Mouse (Mus musculus) CH12.LX (cell line): ENCODE measurements around the gene Cnp. TPM values are rescaled to one million over a fixed set of nuclear protein-coding genes. Genes with fewer than 3 reads are reported as not detected.

Source experiments
- DNase-seq: peaks from one replicate; pipeline ENCODE4 v3.0.0-alpha.2; 2013; ENCODE audit errors: extremely low read depth
- H3K27ac ChIP-seq: 2 replicates; pipeline ENCODE4 v1.5.1; 2012; ENCODE audit warnings: low read depth, mild to moderate bottlenecking, control low read depth, moderate library complexity; ENCODE audit not compliant: insufficient read depth
- H3K27me3 ChIP-seq: replicated peaks from 2 replicates; pipeline ENCODE3; 2012; ENCODE audit warnings: inconsistent platforms
- H3K36me3 ChIP-seq, 2 experiments: replicated peaks in 1 of 2; 2 replicates each; pipeline versions ENCODE3 to v1.6.1; 2012; ENCODE audit warnings: inconsistent platforms in 1 of 2, low read length in 1 of 2, mild to moderate bottlenecking in 1 of 2, mixed read lengths in 1 of 2, moderate library complexity in 1 of 2; ENCODE audit not compliant: control insufficient read depth in 1 of 2, insufficient read depth in 1 of 2
- H3K4me1 ChIP-seq, 2 experiments: 2 replicates each; pipeline ENCODE4 v1.6.1; 2012; ENCODE audit warnings: inconsistent platforms in 1 of 2, moderate library complexity in 1 of 2; ENCODE audit not compliant: insufficient read depth in 2 of 2, control insufficient read depth in 1 of 2
- H3K4me2 ChIP-seq: 2 replicates; pipeline ENCODE4 v1.6.1; 2012; ENCODE audit warnings: low read depth, mild to moderate bottlenecking, control low read depth; ENCODE audit not compliant: poor library complexity, insufficient read depth, severe bottlenecking
- H3K4me3 ChIP-seq, 3 experiments: fragments of 150-350 bp in 1 of 3; sonication (generic) in 1 of 3; replicated peaks in 1 of 3; 2 replicates each; pipeline versions ENCODE3 to v1.5.1; 2011 to 2012; ENCODE audit warnings: low read depth in 2 of 3, low read length in 2 of 3, mild to moderate bottlenecking in 2 of 3, moderate library complexity in 2 of 3, control low read depth in 1 of 3, improper control_type of control experiment in 1 of 3, inconsistent platforms in 1 of 3, mixed read lengths in 1 of 3; ENCODE audit not compliant: poor library complexity in 1 of 3
- H3K79me2 ChIP-seq: replicated peaks from 2 replicates; pipeline ENCODE4 v1.6.1; 2012; ENCODE audit warnings: mild to moderate bottlenecking, moderate library complexity; ENCODE audit not compliant: control insufficient read depth, poor library complexity, insufficient read depth, severe bottlenecking; ENCODE audit errors: extremely low read depth
- H3K9ac ChIP-seq: 2 replicates; pipeline ENCODE4 v1.6.1; 2012; ENCODE audit warnings: low read depth, mild to moderate bottlenecking, control low read depth, moderate library complexity; ENCODE audit not compliant: insufficient read depth
- H3K9me3 ChIP-seq: replicated peaks from 2 replicates; pipeline ENCODE3; 2012; ENCODE audit warnings: low read length, inconsistent platforms, mixed read lengths
- BHLHE40 ChIP-seq: IDR thresholded peaks from 2 replicates; pipeline ENCODE4 v1.6.1; 2011; ENCODE audit warnings: mild to moderate bottlenecking, low read depth, low read length, improper control_type of control experiment
- CHD1 ChIP-seq: IDR thresholded peaks from 2 replicates; pipeline ENCODE4 v1.6.1; 2012; ENCODE audit warnings: low read depth, low read length, improper control_type of control experiment, inconsistent platforms
- CTCF ChIP-seq, 2 experiments: IDR thresholded peaks in 1 of 2; conservative IDR thresholded peaks in 1 of 2; 2 replicates each; pipeline ENCODE4 v1.5.1; 2011 to 2012; ENCODE audit warnings: low read depth in 2 of 2, low read length in 2 of 2, improper control_type of control experiment in 1 of 2, inconsistent platforms in 1 of 2, mild to moderate bottlenecking in 1 of 2, moderate library complexity in 1 of 2
- E2F4 ChIP-seq: IDR thresholded peaks from 2 replicates; pipeline ENCODE4 v1.6.1; 2011; ENCODE audit warnings: low read depth, low read length, improper control_type of control experiment; ENCODE audit not compliant: insufficient replicate concordance
- ELF1 ChIP-seq: IDR thresholded peaks from 2 replicates; pipeline ENCODE4 v1.6.1; 2014; ENCODE audit warnings: low read depth, mild to moderate bottlenecking, inconsistent platforms, low read length, improper control_type of control experiment
- EP300 ChIP-seq: IDR thresholded peaks from 2 replicates; pipeline ENCODE4 v1.6.1; 2011; ENCODE audit warnings: low read length, improper control_type of control experiment
- ETS1 ChIP-seq: conservative IDR thresholded peaks from 2 replicates; pipeline ENCODE4 v1.6.1; 2012; ENCODE audit warnings: low read depth, mild to moderate bottlenecking, inconsistent platforms, low read length, improper control_type of control experiment, moderate library complexity
- GABPA ChIP-seq: IDR thresholded peaks from 2 replicates; pipeline ENCODE4 v1.6.1; 2012; ENCODE audit warnings: low read depth, low read length, improper control_type of control experiment, inconsistent platforms; ENCODE audit not compliant: insufficient replicate concordance
- HCFC1 ChIP-seq: IDR thresholded peaks from 2 replicates; pipeline ENCODE4 v1.6.1; 2012; ENCODE audit warnings: low read depth, mild to moderate bottlenecking, inconsistent platforms, low read length, improper control_type of control experiment
- JUN ChIP-seq: IDR thresholded peaks from 2 replicates; pipeline ENCODE4 v1.6.1; 2011; ENCODE audit warnings: low read depth, mild to moderate bottlenecking, low read length, improper control_type of control experiment, moderate library complexity; ENCODE audit not compliant: insufficient read depth
- JUND ChIP-seq: conservative IDR thresholded peaks from 2 replicates; pipeline ENCODE4 v1.6.1; 2011; ENCODE audit warnings: low read depth, low read length, improper control_type of control experiment
- KAT2A ChIP-seq: IDR thresholded peaks from 2 replicates; pipeline ENCODE4 v1.6.1; 2012; ENCODE audit warnings: low read length, improper control_type of control experiment, inconsistent platforms; ENCODE audit not compliant: insufficient replicate concordance
- MAFK ChIP-seq: IDR thresholded peaks from 2 replicates; pipeline ENCODE4 v1.6.1; 2011; ENCODE audit warnings: low read length, improper control_type of control experiment; ENCODE audit not compliant: insufficient replicate concordance
- MAX ChIP-seq: IDR thresholded peaks from 2 replicates; pipeline ENCODE4 v1.6.1; 2011; ENCODE audit warnings: low read length, improper control_type of control experiment
- MEF2A ChIP-seq: IDR thresholded peaks from 2 replicates; pipeline ENCODE4 v1.6.1; 2014; ENCODE audit warnings: low read depth, mild to moderate bottlenecking, inconsistent platforms, low read length, improper control_type of control experiment, borderline replicate concordance
- NELFE ChIP-seq: IDR thresholded peaks from 2 replicates; pipeline ENCODE4 v1.6.1; 2011; ENCODE audit warnings: low read depth, low read length, improper control_type of control experiment
- POLR2A ChIP-seq: IDR thresholded peaks from 2 replicates; pipeline ENCODE4 v1.6.1; 2011; ENCODE audit warnings: low read depth, mild to moderate bottlenecking, improper control_type of control experiment, low read length
- RAD21 ChIP-seq: IDR thresholded peaks from 2 replicates; pipeline ENCODE4 v1.6.1; 2011; ENCODE audit warnings: low read depth, mild to moderate bottlenecking, low read length, improper control_type of control experiment, moderate library complexity
- RCOR1 ChIP-seq: conservative IDR thresholded peaks from 2 replicates; pipeline ENCODE4 v1.6.1; 2012; ENCODE audit warnings: low read depth, mild to moderate bottlenecking, inconsistent platforms, low read length, improper control_type of control experiment
- SIN3A ChIP-seq: IDR thresholded peaks from 2 replicates; pipeline ENCODE4 v1.6.1; 2012; ENCODE audit warnings: low read length, improper control_type of control experiment, inconsistent platforms
- SMC3 ChIP-seq: IDR thresholded peaks from 2 replicates; pipeline ENCODE4 v1.6.1; 2011; ENCODE audit warnings: low read depth, low read length, improper control_type of control experiment
- TBP ChIP-seq: conservative IDR thresholded peaks from 2 replicates; pipeline ENCODE4 v1.6.1; 2011; ENCODE audit warnings: low read depth, low read length, improper control_type of control experiment
- TCF12 ChIP-seq: IDR thresholded peaks from 2 replicates; pipeline ENCODE4 v1.6.1; 2014; ENCODE audit warnings: low read depth, mild to moderate bottlenecking, inconsistent platforms, low read length, improper control_type of control experiment
- UBTF ChIP-seq: IDR thresholded peaks from 2 replicates; pipeline ENCODE4 v1.6.1; 2012; ENCODE audit warnings: low read depth, mild to moderate bottlenecking, inconsistent platforms, low read length, improper control_type of control experiment, moderate library complexity
- USF1 ChIP-seq: IDR thresholded peaks from 2 replicates; pipeline ENCODE4 v1.6.1; 2014; ENCODE audit warnings: low read depth, mild to moderate bottlenecking, inconsistent platforms, low read length, improper control_type of control experiment
- USF2 ChIP-seq: conservative IDR thresholded peaks from 2 replicates; pipeline ENCODE4 v1.6.1; 2011; ENCODE audit warnings: low read depth, low read length, improper control_type of control experiment
- ZC3H11A ChIP-seq: IDR thresholded peaks from 2 replicates; pipeline ENCODE4 v1.6.1; 2012; ENCODE audit warnings: low read depth, mild to moderate bottlenecking, inconsistent platforms, low read length, improper control_type of control experiment
- ZMIZ1 ChIP-seq: IDR thresholded peaks from 2 replicates; pipeline ENCODE4 v1.6.1; 2012; ENCODE audit warnings: low read depth, mild to moderate bottlenecking, inconsistent platforms, low read length, improper control_type of control experiment
- ZNF384 ChIP-seq: IDR thresholded peaks from 2 replicates; pipeline ENCODE4 v1.6.1; 2012; ENCODE audit warnings: low read depth, low read length, improper control_type of control experiment, inconsistent platforms
- dilution Hi-C: fragments of 300-500 bp; cut with MboI; formaldehyde crosslinking; loops from 2 replicates; pipeline ENCODE4 v1.14.3; 2020; ENCODE audit warnings: low sequenced_read_pairs; ENCODE audit not compliant: extremely low pct_unique_long_range_greater_than_20kb, extremely low pct_ligation_motif_present
- in situ Hi-C: fragments of 300-500 bp; cut with MboI; formaldehyde crosslinking; loops from 3 replicates; pipeline ENCODE4 v1.14.3; 2019; ENCODE audit warnings: low sequenced_read_pairs, low pct_ligation_motif_present, low pct_unique_long_range_greater_than_20kb, mixed read lengths
- polyA plus RNA-seq: library from polyadenylated mRNA; unstranded; fragments of >175 nt; gene quantifications from 2 replicates; pipeline ENCODE4 v1.2.1, GENCODE M21; 2012; ENCODE audit warnings: low read depth; ENCODE audit not compliant: insufficient read length
- total RNA-seq, 2 experiments: library from RNA; depleted of rRNA; stranded (reverse); fragments of 300-350 nt in 1 of 2; fragments of >200 nt in 1 of 2; gene quantifications; 2 replicates each; pipeline ENCODE4 v1.2.3; 2012 to 2014

The Cnp gene
- total and polyA plus RNA-seq, 3 experiments: 77.7 to 87.8 (median 80.2) TPM

DNA sequence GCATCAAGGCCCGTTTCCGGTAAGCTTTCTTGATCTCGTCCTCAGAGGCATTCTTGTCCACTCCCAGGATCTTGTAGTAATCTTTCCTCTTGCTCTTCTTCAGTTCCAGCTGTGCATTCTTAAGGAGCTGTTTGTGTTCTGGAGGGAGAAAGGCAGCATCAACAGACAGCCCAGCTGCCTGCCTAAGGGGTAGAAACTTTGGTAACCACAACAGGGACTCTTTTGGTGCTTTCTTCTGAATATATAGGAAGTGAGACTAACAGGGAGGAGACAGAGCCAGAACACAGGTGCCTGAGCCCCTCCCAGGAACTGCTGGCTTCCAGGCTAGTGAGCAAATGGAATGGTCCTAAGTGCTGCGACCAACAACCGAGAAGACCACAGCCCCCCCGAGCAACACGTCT is 9.9 kb downstream of the Cnp start (continued):
- TF ChIP-seq NELFE (no peak), MAX (no peak), USF1 (no peak), ZNF384 (no peak), MEF2A (peak; percentile 86; the same call in 1 of the 2 replicates), ZC3H11A (no peak)

- in situ Hi-C loops: no loop called here
- peaks cover 56 to 96% of the 10 kb centered on the region in 2 experiments for H3K4me1 ChIP-seq
- dilution Hi-C loops: no loop called here
- no peak for DNase-seq
- H3K79me2 ChIP-seq: peaks cover 17% of the 10 kb centered on the region
- no peak overlapping the region for H3K4me3 ChIP-seq
- no peaks in the 10 kb centered on the region for H3K27me3 ChIP-seq
- H3K36me3 ChIP-seq: peaks cover 84 to 95% of the 10 kb centered on the region in 2 experiments
- 0 out of 2 replicates have a peak, but pooled peaks have one; percentile 18 for TF ChIP-seq UBTF
- TF ChIP-seq CHD1: peak; percentile 65; the same call in 1 of the 2 replicates
- TF ChIP-seq HCFC1: no peak
- no peak for TF ChIP-seq ETS1
- TF ChIP-seq TBP: no peak
- TF ChIP-seq, all 38 proteins: peak for 2
- H3K9me3 ChIP-seq: no peaks in the 10 kb centered on the region
- H3K9ac ChIP-seq: no peak overlapping the region
- H3K27ac ChIP-seq: peak overlapping the region; percentile 83
- H3K4me2 ChIP-seq: peak overlapping the region; percentile 41; the same call in 1 of the 2 replicates
These were observed 10.4 kb downstream of the Cnp start for GRCm38 (mm10) chr11:100585148-100585547.

GRCm38 (mm10) chr11:100588462-100588861 is 13.8 kb downstream of the Cnp start:
- H3K4me3 ChIP-seq: no peak overlapping the region
- no peaks in the 10 kb centered on the region for H3K9me3 ChIP-seq
- DNase-seq: no peak
- in situ Hi-C loops (no loop called here), dilution Hi-C loops (no loop called here)
- peaks cover 88 to 96% of the 10 kb centered on the region in 2 experiments for H3K36me3 ChIP-seq
- H3K79me2 ChIP-seq: peaks cover 20% of the 10 kb centered on the region; the same call in 1 of the 2 replicates
- no peaks in the 10 kb centered on the region for H3K27me3 ChIP-seq
- H3K27ac ChIP-seq: peak overlapping the region; percentile 89
- H3K9ac ChIP-seq: no peak overlapping the region
- peaks cover 33 to 63% of the 10 kb centered on the region in 2 experiments for H3K4me1 ChIP-seq
- H3K4me2 ChIP-seq: no peak overlapping the region
- TF ChIP-seq POLR2A: no peak; the same call in 1 of the 2 replicates
- no peak for TF ChIP-seq CTCF (conservative IDR thresholded peaks at IDR 0.05 in 1 of 2, IDR thresholded peaks at IDR 0.05 in 1 of 2; ENCODE audit: low read depth in 2 of 2, low read length in 2 of 2)
- TF ChIP-seq USF2: no peak
- peak; percentile 83 for TF ChIP-seq EP300
- peak; percentile 37; the same call in 1 of the 2 replicates for TF ChIP-seq HCFC1
- TF ChIP-seq SMC3: peak; percentile 12; the same call in 1 of the 2 replicates
- TF ChIP-seq MAFK: 0 out of 2 replicates have a peak, but pooled peaks have one; percentile 31
- no peak for TF ChIP-seq GABPA
- TF ChIP-seq JUND: peak; percentile 54; the same call in 1 of the 2 replicates
- peak; percentile 61 for TF ChIP-seq JUN
- no peak for TF ChIP-seq RAD21
- no peak for TF ChIP-seq ZMIZ1
- TF ChIP-seq ZNF384: no peak
- TF ChIP-seq ELF1: peak; percentile 76
- no peak for TF ChIP-seq CHD1
- 0 out of 2 replicates have a peak, but pooled peaks have one; percentile 21 for TF ChIP-seq BHLHE40
- TF ChIP-seq SIN3A: peak; percentile 67
- TF ChIP-seq KAT2A: 0 out of 2 replicates have a peak, but pooled peaks have one; percentile 25
- TF ChIP-seq TBP: no peak
- TF ChIP-seq TCF12: peak; percentile 70
- TF ChIP-seq NELFE: no peak
- 0 out of 2 replicates have a peak, but pooled peaks have one; percentile 31 for TF ChIP-seq RCOR1
- no peak for TF ChIP-seq E2F4
